Mouse (Mus musculus) 416B (cell line): ENCODE results near the gene Ndufs1.
A peak's percentile ranks its signal among the peaks of the same experiment; 100 is the strongest.
"Not testable (repeated sequence)": the region's sequence is repeated elsewhere in the genome, so short reads cannot be mapped to it uniquely, and the experiment has no call there.

ENCODE experiments used
- DNase-seq: peaks from one replicate; pipeline ENCODE4 v3.0.0; 2011; ENCODE audit warnings: low read depth

Ndufs1 gene

GRCm38 (mm10) chr1:63176604-63177421, at the start of gene Ndufs1, which contains the start of gene Eef1b2:
TSS of gene Ndufs1 (minus strand) at chr1:63176833.
TSS of gene Eef1b2 (plus strand) at chr1:63176825.
- DNase-seq, result peak; percentile 99

- DNase-seq, result no peak
These were observed 49.3 kb upstream of the Ndufs1 start for GRCm38 (mm10) chr1:63225890-63226289.

DNA sequence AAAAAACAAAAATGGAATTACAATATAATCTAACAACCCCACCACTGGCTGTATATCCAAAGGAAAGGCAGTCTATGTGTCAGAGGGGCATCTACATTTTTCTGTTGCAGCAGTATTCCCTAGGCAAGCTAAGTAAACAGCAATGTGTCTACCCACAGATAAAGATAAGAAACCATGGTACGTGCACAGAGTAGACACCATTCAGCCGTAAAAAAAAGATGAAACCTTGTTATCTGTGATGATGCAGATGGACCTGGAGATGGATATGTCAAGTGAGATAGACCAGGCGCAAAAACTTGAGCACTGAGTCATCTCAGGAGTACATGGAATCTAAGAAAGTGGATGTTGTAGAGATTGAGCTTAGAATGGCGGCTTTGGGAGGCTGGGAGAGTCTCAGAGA, 48.4 kb upstream of the Ndufs1 start:
- no peak for DNase-seq

- no peak for DNase-seq
These were observed 42.6 kb upstream of the Ndufs1 start for GRCm38 (mm10) chr1:63219277-63219676.

GRCm38 (mm10) chr1:63214631-63215030, 38.0 kb upstream of the Ndufs1 start:
- no peak for DNase-seq

DNA sequence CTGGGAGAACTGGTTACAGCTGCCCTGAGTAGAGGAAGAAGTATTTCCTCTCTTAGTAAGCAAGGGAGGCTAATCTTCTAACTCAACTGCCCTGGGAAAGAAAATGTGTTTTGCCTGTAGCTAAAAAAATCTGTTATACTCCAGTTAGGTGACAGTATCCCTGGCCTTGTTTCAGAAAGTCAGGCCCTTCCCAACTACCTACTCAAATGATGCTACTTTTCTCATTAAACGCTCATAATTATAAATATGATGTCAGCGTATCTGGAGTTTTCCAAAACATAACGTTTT, 37.6 kb upstream of the Ndufs1 start, which contains the start of gene Gpr1:
TSS of gene Gpr1 (minus strand) at position 273 of the 288 bp plus-strand sequence.
- DNase-seq, result no peak

DNA sequence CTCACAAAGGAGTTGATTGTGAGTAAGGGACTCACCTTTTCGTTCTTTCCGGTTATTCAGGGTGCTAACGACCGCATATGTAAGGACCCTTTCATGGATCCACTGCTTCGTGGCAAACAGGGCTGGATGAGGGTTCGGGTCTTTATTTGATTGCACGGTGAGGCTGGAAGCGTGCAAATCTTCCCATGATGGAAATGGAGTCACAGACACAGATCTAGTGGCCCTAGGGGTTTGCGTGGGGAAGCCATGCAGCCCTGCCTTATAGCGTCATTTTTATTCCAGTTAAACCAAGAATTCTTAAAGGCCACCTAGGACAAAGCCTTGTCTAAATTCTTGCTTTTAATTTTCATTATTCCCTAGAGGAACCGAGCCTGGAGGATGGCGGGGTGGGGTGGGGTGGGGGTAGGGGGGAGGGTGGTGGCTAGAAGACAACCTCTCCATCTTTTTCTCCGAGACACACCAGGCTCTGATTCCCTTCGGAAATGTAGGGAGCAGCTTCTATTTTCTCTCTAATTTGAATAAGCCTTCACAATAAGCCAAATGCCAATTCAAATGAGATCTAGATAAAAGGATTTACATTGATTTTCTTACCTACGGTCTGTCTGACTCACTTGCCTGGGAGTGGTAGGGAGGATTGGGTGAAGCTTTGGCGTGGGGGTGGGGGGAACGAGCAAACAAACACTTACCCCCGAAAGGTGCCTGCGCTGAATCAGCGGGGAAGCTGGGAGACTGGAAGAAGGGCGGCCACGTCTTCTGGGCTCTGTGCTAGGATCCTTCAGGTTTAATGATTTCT, 37.0 kb upstream of the Ndufs1 start:
- DNase-seq, result no peak

- DNase-seq, result no peak
These were observed 33.4 kb upstream of the Ndufs1 start for GRCm38 (mm10) chr1:63209861-63210529.

GRCm38 (mm10) chr1:63207607-63208006, 31.0 kb upstream of the Ndufs1 start:
- DNase-seq, result no peak

- DNase-seq, result no peak
These were observed 28.2 kb upstream of the Ndufs1 start for GRCm38 (mm10) chr1:63204660-63205394.

DNA sequence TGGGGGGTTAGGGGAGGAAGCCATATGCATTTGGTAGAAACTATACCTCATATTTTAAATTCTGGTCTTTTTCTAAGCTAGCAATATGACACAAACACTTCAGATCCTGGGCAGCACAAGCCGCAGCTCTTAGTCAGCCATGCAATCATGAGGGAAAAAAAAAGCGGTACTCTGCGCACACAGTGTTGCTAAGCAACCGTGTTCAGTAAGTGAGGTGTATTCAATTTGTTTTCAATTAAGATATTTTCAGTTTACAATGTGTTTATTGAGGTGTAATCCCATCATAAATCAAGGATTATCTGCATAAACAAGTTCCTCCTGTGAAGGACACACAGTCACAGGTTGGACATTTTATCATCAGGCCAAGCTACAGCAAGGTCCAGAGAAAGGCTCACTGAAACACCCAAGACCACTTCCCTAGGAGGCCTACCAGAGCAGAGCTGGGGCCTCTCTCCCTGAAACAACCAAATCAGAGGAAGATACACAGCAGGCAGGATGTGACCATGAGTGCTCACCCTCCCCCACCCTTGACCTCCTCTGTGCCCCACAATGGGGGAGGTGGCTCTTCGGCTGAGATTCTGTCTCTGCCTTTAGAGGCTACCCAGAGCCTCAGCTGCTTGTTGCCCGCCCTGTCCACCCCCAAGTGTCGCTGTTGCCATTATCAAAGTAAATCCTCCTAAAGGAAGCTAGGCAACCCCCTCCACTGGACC, 27.5 kb upstream of the Ndufs1 start:
- DNase-seq, result no peak

DNA sequence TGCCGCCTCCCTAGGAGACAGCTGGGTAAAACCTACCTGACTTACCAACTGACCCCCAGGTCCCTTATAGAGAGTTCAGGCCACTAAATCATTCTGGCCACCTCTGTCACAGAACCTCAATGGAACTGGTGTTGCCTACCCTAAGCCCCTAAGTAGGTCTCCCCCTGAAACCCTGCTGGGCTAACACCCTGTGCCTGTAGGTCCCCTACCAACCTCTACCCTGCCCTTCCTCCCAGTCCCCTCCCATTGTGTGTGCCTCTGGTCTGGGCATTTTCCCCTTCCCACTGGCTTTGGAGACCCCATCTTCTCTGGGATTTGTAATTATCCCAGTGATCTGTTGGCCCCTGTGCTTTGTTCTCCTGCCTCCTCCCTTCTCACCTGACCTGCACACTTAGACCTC, 26.8 kb upstream of the Ndufs1 start:
- DNase-seq, result no peak

- DNase-seq, result no peak
These were observed 25.0 kb upstream of the Ndufs1 start for GRCm38 (mm10) chr1:63201672-63202071.

DNA sequence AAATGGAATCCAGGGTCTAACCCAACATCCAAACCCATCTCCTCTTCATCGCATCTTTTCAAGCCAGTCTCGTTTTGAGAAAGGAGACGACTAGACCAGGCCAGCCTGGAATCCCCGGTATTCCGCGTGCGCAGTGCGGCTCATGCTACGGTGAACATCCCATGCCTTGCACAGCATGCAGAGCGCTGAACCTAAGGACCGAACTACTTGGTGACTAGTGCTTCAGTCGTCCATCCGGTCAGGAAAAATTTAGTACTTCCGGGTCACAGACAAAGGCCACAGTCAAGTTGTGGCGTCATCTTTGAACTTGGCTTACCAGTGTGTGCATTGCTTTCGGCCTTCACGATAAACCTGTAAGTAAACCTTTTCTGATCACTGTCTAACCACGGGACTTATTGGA, 23.7 kb upstream of the Ndufs1 start:
- no peak for DNase-seq

DNA sequence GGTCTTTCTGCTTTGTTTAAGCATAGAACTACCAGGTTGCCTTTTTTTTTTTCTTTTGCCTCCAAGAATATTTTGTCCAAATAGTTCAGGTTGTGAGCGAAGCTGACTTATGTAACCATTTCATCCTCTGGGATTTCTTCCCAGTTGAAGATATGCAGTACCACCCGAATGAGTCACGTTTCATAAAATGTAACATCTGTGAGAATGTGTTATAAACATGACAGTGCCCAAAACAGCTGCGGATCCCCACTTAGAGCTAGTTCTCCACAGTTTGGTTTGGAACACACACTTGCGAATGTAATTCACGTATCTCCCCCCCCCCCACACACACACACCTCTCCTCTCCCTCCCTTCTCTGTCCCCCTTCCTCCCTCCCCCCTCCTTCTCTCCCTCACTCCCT, 22.8 kb upstream of the Ndufs1 start:
- DNase-seq, result no peak

- no peak for DNase-seq
These were observed 19.3 kb upstream of the Ndufs1 start for GRCm38 (mm10) chr1:63195848-63196512.

- no peak for DNase-seq
These were observed 15.9 kb upstream of the Ndufs1 start for GRCm38 (mm10) chr1:63192306-63193065.

DNA sequence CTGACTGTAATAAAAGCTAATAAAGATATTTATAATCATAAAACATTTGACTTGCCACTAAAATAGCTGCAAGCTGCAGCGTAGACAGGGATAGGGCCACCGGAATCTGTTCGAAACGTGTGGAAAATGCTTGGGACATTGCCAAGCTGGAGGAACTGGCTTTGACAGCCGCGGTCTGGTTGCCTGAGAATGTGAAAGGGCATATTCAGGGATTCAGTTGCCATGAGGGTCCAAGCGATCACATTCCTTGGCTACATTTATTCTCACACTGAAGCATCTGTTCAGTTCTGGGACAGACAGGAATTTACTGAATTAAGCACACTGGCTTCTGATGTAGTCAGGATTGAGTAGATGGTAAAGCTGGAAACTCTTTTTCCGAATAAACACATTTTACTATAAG, 14.2 kb upstream of the Ndufs1 start:
- no peak for DNase-seq

DNA sequence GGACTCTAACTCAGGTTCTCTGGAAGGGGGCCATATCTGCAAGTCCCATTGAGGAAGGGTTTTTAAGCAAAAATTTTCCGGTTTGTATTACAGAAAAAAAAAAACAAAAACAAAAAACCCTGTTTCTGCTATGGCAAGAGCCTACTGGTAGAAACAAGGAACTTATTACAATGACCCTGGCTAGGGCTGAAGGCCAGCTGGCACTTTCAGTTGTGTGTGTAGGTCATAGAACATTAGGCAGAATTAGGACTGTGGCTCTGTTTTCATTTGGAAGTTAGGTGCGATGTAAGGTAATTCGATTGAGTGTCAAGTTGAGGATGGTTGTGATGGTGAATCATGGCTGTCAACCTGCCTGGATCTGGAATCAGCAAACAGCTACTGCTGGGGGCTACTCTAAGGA, 11.9 kb upstream of the Ndufs1 start:
- DNase-seq, result no peak

GRCm38 (mm10) chr1:63185430-63185829, 8.8 kb upstream of the Ndufs1 start:
- not testable (repeated sequence) for DNase-seq
